Mouse (Mus musculus): Measurements from ENCODE around the gene Cep135. TPM values are rescaled to one million over a fixed set of nuclear protein-coding genes. Genes with fewer than 3 reads are reported as not detected.

Cep135 gene
- polyA plus RNA-seq, 1 experiment = 0.39 TPM

DNA sequence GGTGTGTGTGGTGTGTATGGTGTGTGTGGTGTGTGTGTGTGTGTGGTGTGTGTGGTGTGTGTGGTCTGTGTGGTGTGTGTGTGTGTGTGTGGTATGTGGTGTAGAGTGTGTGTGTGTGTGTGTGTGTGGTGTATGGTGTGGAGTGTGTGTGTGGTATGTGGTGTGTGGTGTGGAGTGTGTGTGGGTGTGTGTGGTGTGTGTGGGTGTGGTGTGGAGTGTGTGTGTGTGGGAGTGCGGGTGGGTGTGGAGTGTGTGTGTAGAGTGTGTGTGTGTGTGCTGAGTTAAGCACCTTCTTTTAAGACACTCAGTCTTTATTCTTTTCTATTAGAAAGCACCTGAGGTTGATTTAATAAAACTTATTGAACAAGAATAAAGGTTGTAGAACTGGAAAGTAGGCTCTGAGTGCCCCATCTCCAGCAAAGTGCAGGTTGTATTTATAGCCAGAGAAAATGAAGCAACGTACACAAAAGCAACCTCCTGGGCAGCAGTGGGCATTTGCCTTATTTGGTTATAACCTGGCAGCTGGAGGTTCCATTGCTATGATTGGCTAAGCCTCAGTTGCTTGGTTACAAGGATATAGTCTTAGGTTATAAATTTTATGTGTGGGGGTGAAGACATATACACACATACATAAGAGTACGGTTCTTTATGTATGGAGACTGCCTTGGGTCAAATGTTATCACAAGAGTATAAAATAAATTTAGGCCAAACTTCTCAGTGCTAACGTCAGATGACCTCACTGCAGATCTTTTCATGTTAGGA lies 93.6 kb downstream of the Cep135 start:
- Histone ChIP-seq H3K27ac (ENCODE audit: insufficient read depth, low read depth, low read length) (no peak overlapping the region), H3K4me1 (ENCODE audit: control insufficient read depth, insufficient read depth, insufficient read length, low read length) (peaks cover 2% of the 10 kb centered on the region; the same call in 1 of the 2 replicates), H3K4me3 (ENCODE audit: low read depth, low read length) (no peak overlapping the region), H3K27me3 (ENCODE audit: control insufficient read depth, insufficient read depth, low read length) (no peaks in the 10 kb centered on the region), H3K36me3 (ENCODE audit: control insufficient read depth, insufficient read depth, low read length) (no peaks in the 10 kb centered on the region)
- TF ChIP-seq CTCF (IDR thresholded peaks at IDR 0.05; ENCODE audit: extremely low read depth, insufficient read length, insufficient replicate concordance, low read depth, low read length) (no peak), POLR2A (IDR thresholded peaks at IDR 0.05; ENCODE audit: low read depth, low read length) (no peak)
- 65% methylated on average over 4 of the region's 4 CpGs for whole genome bisulfite sequencing

DNA sequence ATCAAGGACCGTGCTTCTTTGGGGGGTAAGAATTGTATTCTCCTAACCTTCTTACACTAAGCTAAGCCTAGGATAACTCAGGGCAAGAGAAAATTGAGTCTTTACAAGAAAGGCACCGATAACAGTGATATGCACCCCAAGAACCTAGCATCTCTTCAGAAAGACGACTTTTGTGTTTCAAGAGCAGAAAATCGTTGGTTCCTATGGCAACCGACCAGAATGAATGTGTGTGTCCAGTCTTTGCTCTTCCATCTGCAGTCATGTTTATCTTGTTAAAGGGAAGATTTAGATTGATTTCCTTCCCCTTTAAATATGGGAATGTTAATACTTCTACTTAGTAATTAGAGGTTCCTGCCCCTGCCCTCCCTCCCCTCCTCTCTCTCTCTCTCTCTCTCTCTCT lies 95.0 kb downstream of the Cep135 start:
- TF ChIP-seq POLR2A (IDR thresholded peaks at IDR 0.05; ENCODE audit: low read depth, low read length) (no peak), CTCF (IDR thresholded peaks at IDR 0.05; ENCODE audit: extremely low read depth, insufficient read length, insufficient replicate concordance, low read depth, low read length) (no peak)
- Histone ChIP-seq H3K27me3 (ENCODE audit: control insufficient read depth, insufficient read depth, low read length) (no peaks in the 10 kb centered on the region), H3K4me3 (ENCODE audit: low read depth, low read length) (no peak overlapping the region), H3K36me3 (ENCODE audit: control insufficient read depth, insufficient read depth, low read length) (no peaks in the 10 kb centered on the region), H3K4me1 (ENCODE audit: control insufficient read depth, insufficient read depth, insufficient read length, low read length) (peaks cover 2% of the 10 kb centered on the region; the same call in 1 of the 2 replicates), H3K27ac (ENCODE audit: insufficient read depth, low read depth, low read length) (no peak overlapping the region)
- 77% methylated on average over 5 of the region's 5 CpGs for WGBS

DNA sequence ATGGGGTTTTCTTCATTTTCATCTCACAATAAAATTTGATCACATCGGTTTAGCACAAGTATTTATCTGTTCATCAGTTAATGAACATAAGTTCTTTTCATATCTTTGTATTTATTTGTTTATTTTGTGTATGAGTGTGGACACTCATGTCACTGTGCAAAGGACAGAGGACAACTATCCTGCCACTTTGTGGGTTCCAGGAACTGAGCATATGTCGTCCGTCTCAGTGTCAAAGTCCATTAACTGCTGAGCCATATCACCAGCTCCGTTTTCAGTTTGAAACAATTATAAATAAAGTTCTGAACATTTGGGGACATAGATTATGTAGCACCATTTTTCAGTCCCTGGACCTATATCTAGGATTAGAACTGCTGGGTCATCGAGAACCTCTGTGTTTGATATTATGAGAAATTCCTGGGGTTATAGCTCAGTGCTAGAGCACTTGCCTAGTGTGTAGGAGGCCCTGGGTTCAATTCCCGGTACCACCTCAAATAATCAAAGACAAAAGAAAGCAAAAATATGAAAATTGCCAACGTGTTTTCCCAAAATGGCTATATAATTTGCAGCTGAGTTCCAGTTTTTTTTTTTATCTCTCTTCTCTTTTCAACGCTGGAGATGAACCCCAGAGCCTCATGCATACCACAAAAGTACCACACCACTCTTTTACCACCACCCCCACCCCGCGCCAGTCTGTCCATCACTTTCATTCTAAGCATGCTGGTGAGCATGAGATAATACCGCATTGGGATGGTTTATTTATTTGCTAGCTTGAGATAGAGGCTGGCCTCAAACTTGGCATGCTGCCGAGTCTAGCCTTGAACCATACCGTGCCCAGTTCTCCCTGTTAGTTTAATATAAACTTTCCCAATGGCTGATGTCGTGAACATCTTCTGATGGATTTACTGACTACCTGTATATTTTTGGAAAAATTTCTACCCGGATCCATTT lies 96.4 kb downstream of the Cep135 start:
- Histone ChIP-seq H3K36me3 (ENCODE audit: control insufficient read depth, insufficient read depth, low read length) (no peaks in the 10 kb centered on the region), H3K27ac (ENCODE audit: insufficient read depth, low read depth, low read length) (no peak overlapping the region), H3K4me1 (ENCODE audit: control insufficient read depth, insufficient read depth, insufficient read length, low read length) (peaks cover 2% of the 10 kb centered on the region; the same call in 1 of the 2 replicates), H3K27me3 (ENCODE audit: control insufficient read depth, insufficient read depth, low read length) (no peaks in the 10 kb centered on the region), H3K4me3 (ENCODE audit: low read depth, low read length) (no peak overlapping the region)
- TF ChIP-seq CTCF (IDR thresholded peaks at IDR 0.05; ENCODE audit: extremely low read depth, insufficient read length, insufficient replicate concordance, low read depth, low read length) (no peak), POLR2A (IDR thresholded peaks at IDR 0.05; ENCODE audit: low read depth, low read length) (no peak)
- WGBS = 35% methylated on average over 15 of the region's 15 CpGs

DNA sequence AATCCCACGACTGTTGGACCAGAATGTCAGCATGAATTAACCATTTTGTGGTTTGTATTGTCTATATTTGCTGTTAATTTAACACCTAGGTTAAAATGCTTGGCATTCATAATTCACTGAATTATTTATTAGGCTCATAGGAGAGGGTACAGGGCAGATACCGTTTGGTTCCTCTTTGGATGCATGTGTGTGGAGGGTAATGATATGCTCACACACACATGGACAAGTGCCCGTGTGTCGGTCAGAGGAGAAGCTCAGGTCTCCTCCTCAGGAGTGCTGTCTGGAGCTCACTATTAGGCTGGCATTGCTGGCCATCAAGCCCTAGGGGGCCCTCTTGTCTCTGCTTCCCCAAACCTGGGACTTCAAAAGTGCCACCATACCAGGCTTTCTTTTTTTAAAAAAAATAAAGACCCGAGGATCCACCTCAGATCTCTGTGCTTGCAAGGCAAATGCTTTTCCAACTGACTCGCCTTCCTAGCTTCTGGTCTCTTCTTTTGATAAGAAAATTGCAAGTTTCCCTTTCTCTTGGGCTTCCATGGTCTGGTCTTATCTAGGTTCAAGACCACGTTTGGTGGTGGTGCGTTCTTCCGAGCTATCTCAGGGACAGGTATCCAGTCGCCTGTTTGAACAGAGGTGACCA lies 99.6 kb downstream of the Cep135 start:
- Histone ChIP-seq H3K36me3 (ENCODE audit: control insufficient read depth, insufficient read depth, low read length) (no peaks in the 10 kb centered on the region), H3K4me3 (ENCODE audit: low read depth, low read length) (no peak overlapping the region), H3K27me3 (ENCODE audit: control insufficient read depth, insufficient read depth, low read length) (no peaks in the 10 kb centered on the region), H3K27ac (ENCODE audit: insufficient read depth, low read depth, low read length) (no peak overlapping the region), H3K4me1 (ENCODE audit: control insufficient read depth, insufficient read depth, insufficient read length, low read length) (peaks cover 2% of the 10 kb centered on the region; the same call in 1 of the 2 replicates)
- TF ChIP-seq CTCF (IDR thresholded peaks at IDR 0.05; ENCODE audit: extremely low read depth, insufficient read length, insufficient replicate concordance, low read depth, low read length) (no peak), POLR2A (IDR thresholded peaks at IDR 0.05; ENCODE audit: low read depth, low read length) (no peak)
- WGBS = 89% methylated on average over 10 of the region's 10 CpGs

DNA sequence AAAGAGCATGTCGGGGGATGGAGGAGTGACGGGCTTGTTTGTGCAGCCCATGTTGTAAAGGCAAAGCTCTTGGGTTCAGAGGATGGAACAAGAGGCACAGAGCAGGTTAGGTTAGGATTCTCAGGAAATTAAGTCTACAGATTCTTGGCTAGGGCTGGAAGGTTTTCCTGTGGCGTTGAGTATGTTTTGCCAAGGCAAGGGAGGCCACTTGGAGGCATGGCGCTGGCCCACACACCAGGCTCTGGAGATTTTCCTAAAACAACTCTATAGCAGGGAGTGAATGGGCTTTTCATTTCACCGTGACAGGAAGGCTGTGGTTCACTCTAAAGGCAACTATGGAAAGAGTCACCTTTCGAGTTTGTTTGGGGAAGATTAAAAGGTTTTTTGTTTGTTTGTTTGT lies 100.1 kb downstream of the Cep135 start:
- 93% methylated on average over 6 of the region's 6 CpGs for WGBS
- no peak for TF ChIP-seq CTCF (IDR thresholded peaks at IDR 0.05; ENCODE audit: extremely low read depth, insufficient read length, insufficient replicate concordance, low read depth, low read length)
- TF ChIP-seq POLR2A (IDR thresholded peaks at IDR 0.05; ENCODE audit: low read depth, low read length) = no peak
- no peaks in the 10 kb centered on the region for H3K27me3 ChIP-seq (ENCODE audit: control insufficient read depth, insufficient read depth, low read length)
- no peak overlapping the region for H3K27ac ChIP-seq (ENCODE audit: insufficient read depth, low read depth, low read length)
- H3K36me3 ChIP-seq (ENCODE audit: control insufficient read depth, insufficient read depth, low read length) = no peaks in the 10 kb centered on the region
- no peak overlapping the region for H3K4me3 ChIP-seq (ENCODE audit: low read depth, low read length)
- H3K4me1 ChIP-seq (ENCODE audit: control insufficient read depth, insufficient read depth, insufficient read length, low read length) = peaks cover 2% of the 10 kb centered on the region; the same call in 1 of the 2 replicates

DNA sequence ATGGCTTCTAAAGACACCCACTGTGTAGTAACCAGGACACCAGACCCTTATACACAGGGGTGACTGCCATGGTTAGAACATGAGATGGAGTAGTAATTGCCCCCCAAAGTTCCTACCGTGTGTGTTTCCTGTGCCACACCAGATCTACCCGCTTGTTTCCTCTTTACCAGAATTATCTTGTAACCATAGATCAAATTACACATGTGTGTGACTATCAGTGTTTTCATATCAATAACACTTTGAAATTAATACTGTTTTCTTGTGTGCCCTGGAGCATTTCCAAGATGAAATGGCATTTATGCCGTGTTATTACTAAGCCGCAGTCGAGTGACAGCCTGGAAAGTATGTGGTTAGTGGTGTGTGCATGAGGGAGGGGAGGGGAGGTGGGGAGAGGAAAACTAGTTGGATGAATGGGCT lies 101.7 kb downstream of the Cep135 start:
- no peaks in the 10 kb centered on the region for H3K36me3 ChIP-seq (ENCODE audit: control insufficient read depth, insufficient read depth, low read length)
- TF ChIP-seq CTCF (IDR thresholded peaks at IDR 0.05; ENCODE audit: extremely low read depth, insufficient read length, insufficient replicate concordance, low read depth, low read length) (no peak), POLR2A (IDR thresholded peaks at IDR 0.05; ENCODE audit: low read depth, low read length) (no peak)
- no peak overlapping the region for H3K4me3 ChIP-seq (ENCODE audit: low read depth, low read length)
- 15% methylated on average over 5 of the region's 5 CpGs for WGBS
- no peaks in the 10 kb centered on the region for H3K27me3 ChIP-seq (ENCODE audit: control insufficient read depth, insufficient read depth, low read length)
- no peak overlapping the region for H3K27ac ChIP-seq (ENCODE audit: insufficient read depth, low read depth, low read length)
- H3K4me1 ChIP-seq (ENCODE audit: control insufficient read depth, insufficient read depth, insufficient read length, low read length) = peaks cover 2% of the 10 kb centered on the region; the same call in 1 of the 2 replicates

All from small intestine, adult 2 months (tissue).